ENCODE assay signal across 12 mouse cellular contexts in genomic region chr13:48153248-48153647, GRCm38 (mm10).
A peak's percentile ranks its signal among the peaks of the same experiment; 100 is the strongest.
DNase-seq lines count a peak whose midpoint lies in the region; ATAC-seq and TF ChIP-seq lines count a peak whose summit lies in the region.
"Had no signal": no experiment of that assay in that cellular context is flagged by ENCODE, and none has a peak within 500 bp of the region (broad histone marks: within the 10 kb centered on the region; RNA-seq: fewer than 3 reads in every experiment).

No protein-coding gene starts in this region.

- H3K27ac ChIP-seq in forebrain, embryonic 11.5 days (ENCODE audit: low read depth, low read length) = peak overlapping the region; percentile 81
- H3K27ac ChIP-seq in kidney, adult 2 months (ENCODE audit: insufficient read depth, low read depth, low read length) = no peak overlapping the region
- H3K27ac ChIP-seq: kidney, embryonic 15.5 days; limb, embryonic 15.5 days; lung, embryonic 15.5 days had no signal

- peaks cover 17% of the 10 kb centered on the region; the same call in 1 of the 2 replicates for H3K4me1 ChIP-seq in forebrain, embryonic 11.5 days (replicated peaks; ENCODE audit: control insufficient read depth, insufficient read depth, low read length)
- no peaks in the 10 kb centered on the region for H3K4me1 ChIP-seq in kidney, adult 2 months (ENCODE audit: control insufficient read depth, insufficient read depth, low read length)
- H3K4me1 ChIP-seq: kidney, embryonic 15.5 days; limb, embryonic 15.5 days; lung, embryonic 15.5 days had no signal

- H3K4me2 ChIP-seq in forebrain, embryonic 11.5 days (ENCODE audit: low read depth, low read length, severe bottlenecking) = no peak overlapping the region
- H3K4me2 ChIP-seq: hindbrain, embryonic 15.5 days; kidney, embryonic 15.5 days; limb, embryonic 15.5 days; lung, embryonic 15.5 days had no signal

- TF ChIP-seq POLR2A in kidney, adult 2 months (IDR thresholded peaks at IDR 0.05; ENCODE audit: low read depth, low read length) = no peak

- no peaks in the 10 kb centered on the region for H3K27me3 ChIP-seq in forebrain, embryonic 11.5 days (ENCODE audit: control insufficient read depth, insufficient read depth, low read length)
- H3K27me3 ChIP-seq in kidney, adult 2 months (replicated peaks; ENCODE audit: control insufficient read depth, insufficient read depth, low read length) = no peaks in the 10 kb centered on the region
- H3K27me3 ChIP-seq: hindbrain, embryonic 15.5 days; kidney, embryonic 15.5 days; limb, embryonic 15.5 days; lung, embryonic 15.5 days had no signal

- ATAC-seq in forebrain, embryonic 11.5 days (replicated peaks; ENCODE audit: low FRiP score) = peak; percentile 8; the same call in 1 of the 2 replicates
- no peak for ATAC-seq in erythroid progenitor cell, adult 5-6 weeks (replicated peaks; ENCODE audit: low FRiP score, poor library complexity, severe bottlenecking)

- peak; percentile 18 for DNase-seq in layer of hippocampus, adult 11-12 months (ENCODE audit: low spot score)
- no peak for DNase-seq in layer of hippocampus, postnatal 25 days (ENCODE audit: extremely low spot score in 1 of 2, low spot score in 1 of 2)
- DNase-seq in NIH3T3 (ENCODE audit: low read depth) = peak; percentile 3
- DNase-seq in forebrain, embryonic 11.5 days (ENCODE audit: low spot score) = peak; percentile 53
- DNase-seq in layer of hippocampus, adult 9-11 months = peak; percentile 42
- no peak for DNase-seq in kidney, adult 2 months

- no peaks in the 10 kb centered on the region for H3K36me3 ChIP-seq in forebrain, embryonic 11.5 days (ENCODE audit: control insufficient read depth, insufficient read depth, low read length)
- no peaks in the 10 kb centered on the region for H3K36me3 ChIP-seq in kidney, adult 2 months (ENCODE audit: control insufficient read depth, insufficient read depth, low read length)
- H3K36me3 ChIP-seq: hindbrain, embryonic 15.5 days; kidney, embryonic 15.5 days; limb, embryonic 15.5 days; lung, embryonic 15.5 days had no signal

- no peak for TF ChIP-seq CTCF in kidney, adult 2 months (conservative IDR thresholded peaks at IDR 0.05; ENCODE audit: insufficient read depth, insufficient read length, low read depth, low read length)

- WGBS in forebrain, embryonic 11.5 days = 43% methylated on average over 7 of the region's 7 CpGs
- 80% methylated on average over 7 of the region's 7 CpGs for WGBS in kidney, adult 2 months

- no peak overlapping the region for H3K9ac ChIP-seq in forebrain, embryonic 11.5 days (ENCODE audit: low read length)
- H3K9ac ChIP-seq: hindbrain, embryonic 15.5 days; kidney, embryonic 15.5 days; limb, embryonic 15.5 days; lung, embryonic 15.5 days had no signal

- H3K4me3 ChIP-seq in forebrain, embryonic 11.5 days (ENCODE audit: low read depth, low read length) = no peak overlapping the region
- no peak overlapping the region for H3K4me3 ChIP-seq in kidney, adult 2 months (ENCODE audit: insufficient read depth, low read depth, low read length)
- H3K4me3 ChIP-seq: hindbrain, embryonic 15.5 days; kidney, embryonic 15.5 days; left cerebral cortex, adult 2 months; limb, embryonic 15.5 days; lung, embryonic 15.5 days had no signal

- no peaks in the 10 kb centered on the region for H3K9me3 ChIP-seq in forebrain, embryonic 11.5 days (ENCODE audit: control insufficient read depth, low read length)
- H3K9me3 ChIP-seq: hindbrain, embryonic 15.5 days; kidney, embryonic 15.5 days; limb, embryonic 15.5 days; lung, embryonic 15.5 days had no signal

Comparison
In these comparisons a context has a peak if more than half of its experiments do, and no peak if none do; other contexts are left out.
1. DNase-seq: peak in layer of hippocampus, adult 11-12 months (single experiment), NIH3T3 (single experiment), forebrain, embryonic 11.5 days (single experiment) and layer of hippocampus, adult 9-11 months (single experiment); none in layer of hippocampus, postnatal 25 days (0 of 2) and kidney, adult 2 months (single experiment).